Mouse (Mus musculus) c-Kit-positive CD71-positive TER-119-negative erythroid progenitor cells, embryonic 14.5 days (primary cell): ENCODE measurements around the gene Zswim2.
"Not testable (repeated sequence)": the region's sequence is repeated elsewhere in the genome, so short reads cannot be mapped to it uniquely, and the experiment has no call there.

ENCODE experiments used
- DNase-seq: peaks from one replicate; pipeline ENCODE4 v3.0.0-alpha.2; 2013; ENCODE audit warnings: low read depth

Gene Zswim2

DNA sequence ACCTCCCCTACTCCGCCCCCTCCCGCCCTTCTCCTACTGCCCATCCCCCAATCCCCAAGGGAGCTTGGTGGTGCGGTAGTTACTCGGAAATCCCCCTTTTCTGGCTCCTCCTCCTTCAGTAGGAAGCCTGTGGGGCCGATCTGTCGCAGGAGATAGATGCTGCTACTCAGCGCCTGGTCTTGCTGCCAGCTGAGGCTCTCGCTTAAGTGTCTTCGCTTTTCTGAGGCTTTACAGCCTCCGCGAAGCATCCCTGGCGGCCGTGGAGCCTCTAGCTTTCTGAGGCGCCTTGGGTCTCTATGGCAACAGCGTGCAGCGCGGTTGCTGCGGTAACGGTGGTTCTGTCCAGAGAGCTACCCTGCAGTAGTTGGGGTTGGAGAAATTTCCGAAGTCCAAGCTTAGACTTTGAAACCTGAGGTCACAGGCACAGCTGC, at the start of gene Zswim2:
TSS of gene Zswim2 (minus strand) at position 298 of the 431 bp plus-strand sequence.
- DNase-seq = peak; percentile 2

DNA sequence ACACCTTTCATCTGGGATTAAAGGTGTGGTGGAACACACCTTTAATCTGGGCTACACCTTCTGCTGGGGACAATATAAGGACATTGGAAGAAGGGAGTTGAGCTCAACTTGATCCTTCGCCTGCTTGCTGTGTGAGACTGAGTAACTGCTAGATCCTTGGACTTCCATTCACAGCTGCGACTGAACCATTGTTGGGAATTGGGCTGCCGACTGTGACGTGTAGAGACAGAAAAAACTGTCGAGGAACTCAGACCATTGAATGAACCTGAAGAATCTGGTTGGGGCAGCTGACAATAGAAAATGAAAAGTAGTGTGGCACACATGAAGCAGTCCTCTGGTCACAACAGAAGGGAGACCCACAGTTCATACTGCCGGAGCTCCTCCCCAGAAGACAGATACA, 49.2 kb upstream of the Zswim2 start, which contains the start of gene Gm13691:
TSS of gene Gm13691 (plus strand) at position 301 of the 400 bp plus-strand sequence.
- DNase-seq = not testable (repeated sequence)

DNA sequence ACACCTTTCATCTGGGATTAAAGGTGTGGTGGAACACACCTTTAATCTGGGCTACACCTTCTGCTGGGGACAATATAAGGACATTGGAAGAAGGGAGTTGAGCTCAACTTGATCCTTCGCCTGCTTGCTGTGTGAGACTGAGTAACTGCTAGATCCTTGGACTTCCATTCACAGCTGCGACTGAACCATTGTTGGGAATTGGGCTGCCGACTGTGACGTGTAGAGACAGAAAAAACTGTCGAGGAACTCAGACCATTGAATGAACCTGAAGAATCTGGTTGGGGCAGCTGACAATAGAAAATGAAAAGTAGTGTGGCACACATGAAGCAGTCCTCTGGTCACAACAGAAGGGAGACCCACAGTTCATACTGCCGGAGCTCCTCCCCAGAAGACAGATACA, 43.4 kb upstream of the Zswim2 start, which contains the start of gene Gm13697:
TSS of gene Gm13697 (plus strand) at position 301 of the 400 bp plus-strand sequence.
- not testable (repeated sequence) for DNase-seq

DNA sequence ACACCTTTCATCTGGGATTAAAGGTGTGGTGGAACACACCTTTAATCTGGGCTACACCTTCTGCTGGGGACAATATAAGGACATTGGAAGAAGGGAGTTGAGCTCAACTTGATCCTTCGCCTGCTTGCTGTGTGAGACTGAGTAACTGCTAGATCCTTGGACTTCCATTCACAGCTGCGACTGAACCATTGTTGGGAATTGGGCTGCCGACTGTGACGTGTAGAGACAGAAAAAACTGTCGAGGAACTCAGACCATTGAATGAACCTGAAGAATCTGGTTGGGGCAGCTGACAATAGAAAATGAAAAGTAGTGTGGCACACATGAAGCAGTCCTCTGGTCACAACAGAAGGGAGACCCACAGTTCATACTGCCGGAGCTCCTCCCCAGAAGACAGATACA, 37.6 kb upstream of the Zswim2 start, which contains the start of gene Gm13694:
TSS of gene Gm13694 (plus strand) at position 301 of the 400 bp plus-strand sequence.
- DNase-seq = not testable (repeated sequence)

DNA sequence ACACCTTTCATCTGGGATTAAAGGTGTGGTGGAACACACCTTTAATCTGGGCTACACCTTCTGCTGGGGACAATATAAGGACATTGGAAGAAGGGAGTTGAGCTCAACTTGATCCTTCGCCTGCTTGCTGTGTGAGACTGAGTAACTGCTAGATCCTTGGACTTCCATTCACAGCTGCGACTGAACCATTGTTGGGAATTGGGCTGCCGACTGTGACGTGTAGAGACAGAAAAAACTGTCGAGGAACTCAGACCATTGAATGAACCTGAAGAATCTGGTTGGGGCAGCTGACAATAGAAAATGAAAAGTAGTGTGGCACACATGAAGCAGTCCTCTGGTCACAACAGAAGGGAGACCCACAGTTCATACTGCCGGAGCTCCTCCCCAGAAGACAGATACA, 31.8 kb upstream of the Zswim2 start, which contains the start of gene Gm13696:
TSS of gene Gm13696 (plus strand) at position 301 of the 400 bp plus-strand sequence.
- DNase-seq = not testable (repeated sequence)

DNA sequence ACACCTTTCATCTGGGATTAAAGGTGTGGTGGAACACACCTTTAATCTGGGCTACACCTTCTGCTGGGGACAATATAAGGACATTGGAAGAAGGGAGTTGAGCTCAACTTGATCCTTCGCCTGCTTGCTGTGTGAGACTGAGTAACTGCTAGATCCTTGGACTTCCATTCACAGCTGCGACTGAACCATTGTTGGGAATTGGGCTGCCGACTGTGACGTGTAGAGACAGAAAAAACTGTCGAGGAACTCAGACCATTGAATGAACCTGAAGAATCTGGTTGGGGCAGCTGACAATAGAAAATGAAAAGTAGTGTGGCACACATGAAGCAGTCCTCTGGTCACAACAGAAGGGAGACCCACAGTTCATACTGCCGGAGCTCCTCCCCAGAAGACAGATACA, 26.0 kb upstream of the Zswim2 start, which contains the start of gene Gm13695:
TSS of gene Gm13695 (plus strand) at position 301 of the 400 bp plus-strand sequence.
- DNase-seq = not testable (repeated sequence)

DNA sequence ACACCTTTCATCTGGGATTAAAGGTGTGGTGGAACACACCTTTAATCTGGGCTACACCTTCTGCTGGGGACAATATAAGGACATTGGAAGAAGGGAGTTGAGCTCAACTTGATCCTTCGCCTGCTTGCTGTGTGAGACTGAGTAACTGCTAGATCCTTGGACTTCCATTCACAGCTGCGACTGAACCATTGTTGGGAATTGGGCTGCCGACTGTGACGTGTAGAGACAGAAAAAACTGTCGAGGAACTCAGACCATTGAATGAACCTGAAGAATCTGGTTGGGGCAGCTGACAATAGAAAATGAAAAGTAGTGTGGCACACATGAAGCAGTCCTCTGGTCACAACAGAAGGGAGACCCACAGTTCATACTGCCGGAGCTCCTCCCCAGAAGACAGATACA, 20.2 kb upstream of the Zswim2 start, which contains the start of gene Gm13693:
TSS of gene Gm13693 (plus strand) at position 301 of the 400 bp plus-strand sequence.
- DNase-seq = not testable (repeated sequence)

DNA sequence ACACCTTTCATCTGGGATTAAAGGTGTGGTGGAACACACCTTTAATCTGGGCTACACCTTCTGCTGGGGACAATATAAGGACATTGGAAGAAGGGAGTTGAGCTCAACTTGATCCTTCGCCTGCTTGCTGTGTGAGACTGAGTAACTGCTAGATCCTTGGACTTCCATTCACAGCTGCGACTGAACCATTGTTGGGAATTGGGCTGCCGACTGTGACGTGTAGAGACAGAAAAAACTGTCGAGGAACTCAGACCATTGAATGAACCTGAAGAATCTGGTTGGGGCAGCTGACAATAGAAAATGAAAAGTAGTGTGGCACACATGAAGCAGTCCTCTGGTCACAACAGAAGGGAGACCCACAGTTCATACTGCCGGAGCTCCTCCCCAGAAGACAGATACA, 14.4 kb upstream of the Zswim2 start, which contains the start of gene Gm13698:
TSS of gene Gm13698 (plus strand) at position 301 of the 400 bp plus-strand sequence.
- not testable (repeated sequence) for DNase-seq

DNA sequence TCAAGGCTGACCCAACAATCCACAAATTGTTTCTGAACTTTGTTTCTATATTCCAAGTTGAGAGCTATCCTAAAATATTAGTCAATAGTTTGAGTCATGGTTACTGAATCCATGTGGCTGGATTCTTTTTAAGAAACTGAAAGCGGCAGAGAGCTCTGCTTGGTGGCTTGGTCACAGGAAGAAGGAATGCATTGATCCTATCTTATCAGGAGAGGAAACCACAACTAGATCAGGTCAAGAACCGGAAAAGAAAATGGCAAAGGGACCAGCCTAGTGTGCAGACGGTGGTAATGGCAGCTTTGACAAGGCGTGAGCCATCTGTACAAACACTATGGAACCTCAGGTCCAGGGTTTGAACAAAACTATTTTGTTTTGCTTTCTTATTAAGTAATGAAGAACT, 764 bp upstream of the Zswim2 start:
- DNase-seq = no peak

DNA sequence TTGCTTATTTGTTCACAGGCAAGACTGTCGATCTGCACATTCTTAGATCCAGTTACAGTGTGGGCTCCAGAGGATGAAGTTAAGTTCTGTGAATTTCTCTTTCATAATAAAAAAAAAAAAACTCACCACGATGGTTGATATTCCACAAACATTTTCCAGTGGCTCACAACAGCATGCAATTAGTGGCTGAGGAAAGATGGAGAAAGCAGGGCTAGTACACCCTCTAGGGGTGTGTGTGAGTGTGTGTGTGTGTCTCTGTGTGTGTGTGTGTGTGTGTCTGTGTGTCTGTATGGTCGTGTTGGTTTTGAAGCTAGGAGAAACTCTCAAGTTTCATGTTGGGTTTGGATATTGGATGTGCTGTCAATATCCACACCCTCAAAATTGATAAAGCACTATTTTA, 350 bp upstream of the Zswim2 start:
- DNase-seq = no peak

DNA sequence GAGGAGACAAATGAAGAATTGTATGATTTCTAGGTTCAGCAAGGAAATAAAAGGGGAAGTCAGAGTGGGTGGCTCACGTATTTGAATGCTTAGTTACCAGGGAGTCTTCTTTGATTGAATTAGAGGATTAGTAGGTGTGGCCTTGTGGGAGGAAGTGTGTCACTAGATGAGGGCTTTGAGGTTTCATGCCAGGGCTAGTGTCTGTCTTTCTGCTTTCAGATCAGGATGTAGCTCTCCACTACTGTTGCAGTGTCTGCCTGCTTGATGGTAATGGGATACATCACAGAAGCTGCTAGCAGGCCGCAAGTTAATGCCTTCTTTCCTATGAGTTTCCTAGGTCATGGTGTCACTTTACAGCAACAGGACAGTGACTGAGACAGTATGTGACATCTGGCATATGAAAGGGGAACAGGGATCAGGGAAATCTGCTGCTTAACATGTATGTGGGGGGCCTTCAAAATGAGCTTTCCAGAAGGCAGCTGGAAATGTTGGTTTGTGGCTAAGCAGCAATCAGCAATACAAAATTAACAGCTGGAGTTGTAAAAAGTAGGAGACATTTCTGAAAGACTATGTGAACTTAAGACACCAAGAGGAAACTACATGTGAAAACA, 11.4 kb downstream of the Zswim2 start:
- DNase-seq = no peak

DNA sequence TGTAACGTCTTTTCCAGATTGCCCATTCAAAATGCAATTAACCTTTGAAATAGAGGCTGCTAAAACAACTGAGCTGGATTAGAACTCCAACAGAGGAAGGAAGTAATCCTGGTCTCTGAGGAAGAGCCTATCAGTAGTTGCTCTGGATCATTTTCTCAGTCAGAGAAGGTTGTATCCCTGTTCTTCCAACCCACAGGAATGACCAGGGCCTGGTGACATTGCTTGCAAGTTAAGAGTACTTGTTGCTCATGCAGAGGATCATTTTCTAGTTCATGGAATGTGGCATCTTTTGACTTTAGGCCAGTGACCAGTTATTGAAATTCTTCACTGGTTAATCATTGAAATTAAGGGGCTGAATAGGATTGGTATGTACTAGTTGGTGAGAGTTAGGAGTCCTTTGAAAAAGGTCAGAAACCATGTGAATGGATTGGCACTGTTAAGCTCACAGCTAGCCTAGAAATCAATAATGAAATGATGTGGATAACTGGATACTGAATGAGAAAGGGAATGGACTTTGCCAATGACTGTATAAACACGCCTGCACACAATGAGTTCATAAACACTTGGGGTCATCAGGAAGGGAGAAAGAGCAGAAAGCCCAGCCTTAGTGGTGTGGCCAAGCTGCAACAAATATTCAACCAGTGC, 39.0 kb downstream of the Zswim2 start:
- no peak for DNase-seq

DNA sequence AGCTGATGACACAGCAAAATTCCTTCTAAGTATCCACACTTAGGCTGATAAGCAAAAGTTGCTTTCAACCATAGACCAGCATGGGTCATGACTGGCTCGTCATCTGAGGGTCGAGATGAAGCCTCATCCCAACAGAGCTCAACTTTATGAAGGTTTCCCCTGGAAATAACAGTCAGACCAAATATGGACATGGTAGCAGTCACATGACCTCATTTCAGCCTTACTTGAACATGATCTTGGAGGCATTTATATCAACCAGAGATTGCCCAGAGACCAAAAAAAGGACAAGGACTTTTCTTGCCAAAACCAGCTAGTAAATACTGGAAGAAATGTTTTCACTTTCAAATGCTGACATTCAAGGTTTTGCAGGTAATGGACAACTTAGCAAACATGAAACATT, 47.3 kb downstream of the Zswim2 start:
- DNase-seq = peak; percentile 1

DNA sequence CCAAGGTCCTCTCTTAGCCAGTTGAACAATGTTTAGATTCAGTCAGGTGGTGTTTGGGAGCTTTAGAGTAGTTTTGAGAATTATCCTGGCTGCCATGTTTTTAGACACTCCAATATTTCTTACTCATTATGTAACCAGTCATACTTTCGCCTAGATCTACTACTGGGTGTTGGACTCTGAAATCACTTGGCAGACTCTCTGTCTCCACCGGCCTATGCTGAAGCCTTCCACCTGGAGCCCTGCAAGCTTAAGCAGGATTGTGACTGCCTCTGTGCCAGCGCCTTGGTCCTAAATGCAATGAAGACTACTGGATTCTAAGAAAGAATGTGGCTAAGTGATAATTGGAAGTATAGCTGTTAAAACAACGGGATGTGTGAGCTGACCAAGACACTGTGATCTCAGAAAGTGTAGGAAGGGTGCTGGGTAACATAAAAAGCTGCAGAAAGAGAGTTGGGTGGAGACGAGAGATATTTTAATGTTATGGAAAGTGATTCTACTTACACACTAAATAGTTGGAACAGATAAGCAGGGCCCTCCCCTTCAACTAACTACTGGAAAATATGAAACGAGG, 57.1 kb downstream of the Zswim2 start:
- no peak for DNase-seq
